Mouse (Mus musculus) C2C12 (cell line): ENCODE data around the gene 2410004P03Rik. TPM values are rescaled to one million over a fixed set of nuclear protein-coding genes. Genes with fewer than 3 reads are reported as not detected.
A peak's percentile ranks its signal among the peaks of the same experiment; 100 is the strongest.

Source experiments
- H3K27me3 ChIP-seq: one replicate; pipeline ENCODE4 v1.6.1; 2011; ENCODE audit not compliant: control insufficient read depth, insufficient read depth, insufficient read length
- H3K36me3 ChIP-seq: one replicate; pipeline ENCODE4 v1.6.1; 2011; ENCODE audit not compliant: control insufficient read depth, insufficient read depth
- H3K4me3 ChIP-seq: one replicate; pipeline ENCODE4 v1.5.1; 2011; ENCODE audit warnings: mild to moderate bottlenecking, control low read depth; ENCODE audit not compliant: poor library complexity, insufficient read depth, severe bottlenecking
- H3K79me2 ChIP-seq: one replicate; pipeline ENCODE4 v1.6.1; 2011; ENCODE audit not compliant: control insufficient read depth, insufficient read depth
- H3K79me3 ChIP-seq: one replicate; pipeline ENCODE4 v1.6.1; 2011; ENCODE audit warnings: low read depth, control low read depth
- H3ac ChIP-seq: one replicate; pipeline ENCODE3; 2011; ENCODE audit warnings: low read depth; ENCODE audit not compliant: control insufficient read depth, insufficient read length
- CEBPB ChIP-seq: IDR thresholded peaks from one replicate; pipeline ENCODE4 v1.6.1; 2011; ENCODE audit warnings: low read depth, mild to moderate bottlenecking, control low read depth, moderate library complexity
- CTCF ChIP-seq: IDR thresholded peaks from one replicate; pipeline ENCODE4 v1.5.1; 2011; ENCODE audit not compliant: control insufficient read depth, insufficient read depth, insufficient read length
- FOSL1 ChIP-seq: IDR thresholded peaks from one replicate; pipeline ENCODE4 v1.8.0; 2011; ENCODE audit warnings: mild to moderate bottlenecking, low read length; ENCODE audit not compliant: poor library complexity, insufficient read depth, severe bottlenecking
- MAX ChIP-seq: IDR thresholded peaks from one replicate; pipeline ENCODE4 v1.6.1; 2011; ENCODE audit warnings: mild to moderate bottlenecking, control low read depth
- MYOD1 ChIP-seq: IDR thresholded peaks from one replicate; pipeline ENCODE4 v1.6.1; 2011; ENCODE audit warnings: low read depth; ENCODE audit not compliant: control insufficient read depth, insufficient read length
- MYOG ChIP-seq: IDR thresholded peaks from one replicate; pipeline ENCODE4 v1.6.1; 2011; ENCODE audit not compliant: control insufficient read depth, insufficient read length; ENCODE audit errors: extremely low read depth
- USF1 ChIP-seq: IDR thresholded peaks from one replicate; pipeline ENCODE4 v1.6.1; 2011; ENCODE audit warnings: low read depth, mild to moderate bottlenecking, control low read depth, moderate library complexity
- polyA plus RNA-seq: library from polyadenylated mRNA; unstranded; fragments of >200 nt; fragmentation: generic; extraction: Trizol; gene quantifications from one replicate; pipeline ENCODE4 v1.2.1, GENCODE M21; 2012; ENCODE audit warnings: missing spikeins

The 2410004P03Rik gene
- polyA plus RNA-seq, 1 experiment, result 0.02 TPM

GRCm38 (mm10) chr12:17052673-17053072 is 41.1 kb upstream of the 2410004P03Rik start:
- Histone ChIP-seq H3K79me3 (no peaks in the 10 kb centered on the region), H3ac (no peak overlapping the region), H3K36me3 (no peaks in the 10 kb centered on the region), H3K4me3 (no peak overlapping the region), H3K27me3 (no peaks in the 10 kb centered on the region), H3K79me2 (no peaks in the 10 kb centered on the region)
- TF ChIP-seq MAX (no peak), USF1 (no peak), CEBPB (no peak), MYOG (no peak), CTCF (no peak), MYOD1 (no peak), FOSL1 (no peak)

GRCm38 (mm10) chr12:17051057-17051456 is 39.5 kb upstream of the 2410004P03Rik start:
- Histone ChIP-seq H3K27me3 (no peaks in the 10 kb centered on the region), H3ac (no peak overlapping the region), H3K4me3 (no peak overlapping the region), H3K36me3 (no peaks in the 10 kb centered on the region), H3K79me3 (no peaks in the 10 kb centered on the region), H3K79me2 (no peaks in the 10 kb centered on the region)
- TF ChIP-seq USF1 (no peak), CTCF (no peak), MYOD1 (no peak), MYOG (no peak), FOSL1 (no peak), MAX (no peak), CEBPB (no peak)

- Histone ChIP-seq H3K79me3 (no peaks in the 10 kb centered on the region), H3ac (no peak overlapping the region), H3K79me2 (no peaks in the 10 kb centered on the region), H3K27me3 (no peaks in the 10 kb centered on the region), H3K4me3 (no peak overlapping the region), H3K36me3 (no peaks in the 10 kb centered on the region)
- TF ChIP-seq CTCF, result no peak
- no peak for TF ChIP-seq MAX
- TF ChIP-seq FOSL1, result no peak
- TF ChIP-seq CEBPB, result no peak
- TF ChIP-seq MYOD1, result no peak
- TF ChIP-seq USF1, result no peak
- no peak for TF ChIP-seq MYOG
Measured at GRCm38 (mm10) chr12:17049796-17050195, 38.3 kb upstream of the 2410004P03Rik start.

GRCm38 (mm10) chr12:17048979-17049612 is 37.6 kb upstream of the 2410004P03Rik start:
- no peaks in the 10 kb centered on the region for H3K27me3 ChIP-seq
- H3K4me3 ChIP-seq, result no peak overlapping the region
- no peak overlapping the region for H3ac ChIP-seq
- no peaks in the 10 kb centered on the region for H3K79me2 ChIP-seq
- H3K79me3 ChIP-seq, result no peaks in the 10 kb centered on the region
- H3K36me3 ChIP-seq, result no peaks in the 10 kb centered on the region
- no peak for TF ChIP-seq USF1
- no peak for TF ChIP-seq FOSL1
- TF ChIP-seq CTCF, result no peak
- no peak for TF ChIP-seq MAX
- TF ChIP-seq MYOG, result no peak
- TF ChIP-seq CEBPB, result no peak
- no peak for TF ChIP-seq MYOD1

- no peaks in the 10 kb centered on the region for H3K79me2 ChIP-seq
- TF ChIP-seq CEBPB (no peak), FOSL1 (no peak), USF1 (no peak), MYOD1 (no peak), MYOG (no peak), MAX (no peak)
Measured at GRCm38 (mm10) chr12:17043311-17043710, 31.8 kb upstream of the 2410004P03Rik start.

GRCm38 (mm10) chr12:17040567-17040966 is 29.0 kb upstream of the 2410004P03Rik start:
- Histone ChIP-seq H3K79me2 (no peaks in the 10 kb centered on the region), H3K36me3 (no peaks in the 10 kb centered on the region), H3ac (no peak overlapping the region), H3K4me3 (no peak overlapping the region), H3K79me3 (no peaks in the 10 kb centered on the region), H3K27me3 (no peaks in the 10 kb centered on the region)
- TF ChIP-seq CTCF, result no peak
- no peak for TF ChIP-seq CEBPB
- TF ChIP-seq MYOD1, result no peak
- TF ChIP-seq MAX, result peak; percentile 40
- TF ChIP-seq MYOG, result no peak
- peak; percentile 88 for TF ChIP-seq FOSL1
- TF ChIP-seq USF1, result no peak

More at GRCm38 (mm10) chr12:17043311-17043710, 31.8 kb upstream of the 2410004P03Rik start:
- no peak overlapping the region for H3K4me3 ChIP-seq
- H3K79me3 ChIP-seq, result no peaks in the 10 kb centered on the region
- H3ac ChIP-seq, result no peak overlapping the region
- no peaks in the 10 kb centered on the region for H3K27me3 ChIP-seq
- no peaks in the 10 kb centered on the region for H3K36me3 ChIP-seq
